Mouse (Mus musculus) erythroblast, embryonic 14.5 days (primary cell): ENCODE data around the gene Nr1d1. TPM values are rescaled to one million over a fixed set of nuclear protein-coding genes. Genes with fewer than 3 reads are reported as not detected.

Experiments used
- H3K27me3 ChIP-seq: 2 replicates; pipeline ENCODE4 v1.6.1; 2012; ENCODE audit warnings: inconsistent platforms; ENCODE audit not compliant: control insufficient read depth
- H3K36me3 ChIP-seq: 2 replicates; pipeline ENCODE4 v1.6.1; 2012; ENCODE audit warnings: mild to moderate bottlenecking, inconsistent platforms; ENCODE audit not compliant: control insufficient read depth
- H3K4me1 ChIP-seq: 2 replicates; pipeline ENCODE4 v1.6.1; 2012; ENCODE audit warnings: inconsistent platforms; ENCODE audit not compliant: control insufficient read depth
- H3K4me3 ChIP-seq: replicated peaks from 2 replicates; pipeline ENCODE3; 2012; ENCODE audit warnings: moderate library complexity, mild to moderate bottlenecking, inconsistent platforms
- H3K9me3 ChIP-seq: 2 replicates; pipeline ENCODE4 v1.6.1; 2012; ENCODE audit warnings: low read length, inconsistent platforms, mixed read lengths; ENCODE audit not compliant: control insufficient read depth
- GATA1 ChIP-seq: IDR thresholded peaks from 2 replicates; pipeline ENCODE4 v1.6.1; 2012; ENCODE audit warnings: low read length, inconsistent platforms, mixed read lengths
- TAL1 ChIP-seq: IDR thresholded peaks from 3 replicates; pipeline ENCODE4 v1.6.1; 2012; ENCODE audit warnings: low read length, inconsistent platforms, mixed read lengths
- polyA plus RNA-seq: library from polyadenylated mRNA; stranded (reverse); fragments of >175 nt; gene quantifications from 2 replicates; pipeline ENCODE4 v1.2.3, GENCODE M21; 2012

Nr1d1 gene
- polyA plus RNA-seq, 1 experiment, result 0.22 TPM

DNA sequence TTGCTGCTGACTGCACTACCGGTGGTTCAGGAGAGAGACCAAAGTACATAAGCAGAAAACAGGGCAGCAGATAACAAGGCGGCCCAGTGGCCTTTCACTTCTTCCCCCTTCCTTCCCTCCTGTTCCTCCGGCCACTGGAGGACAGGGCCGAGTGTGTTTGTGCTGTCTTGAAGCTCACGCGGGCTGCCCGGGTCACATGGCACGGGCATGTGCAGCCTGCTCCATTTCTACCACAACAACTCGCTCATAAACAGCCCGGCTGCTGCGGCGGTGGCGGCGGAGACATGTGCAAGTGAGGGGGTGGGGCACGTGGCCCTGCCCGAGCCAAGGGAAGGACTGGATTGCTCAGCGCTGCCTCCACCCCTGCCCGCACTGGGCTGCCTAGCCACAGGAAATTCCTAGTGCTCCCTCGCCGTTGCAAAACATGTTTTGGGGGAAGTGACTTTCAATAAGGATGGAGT lies 8.1 kb upstream of the Nr1d1 start:
- Histone ChIP-seq H3K4me3 (peak overlapping the region; percentile 64), H3K27me3 (peaks cover 21% of the 10 kb centered on the region), H3K4me1 (peaks cover 51% of the 10 kb centered on the region), H3K9me3 (no peaks in the 10 kb centered on the region), H3K36me3 (no peaks in the 10 kb centered on the region)
- TF ChIP-seq GATA1 (no peak), TAL1 (no peak)

DNA sequence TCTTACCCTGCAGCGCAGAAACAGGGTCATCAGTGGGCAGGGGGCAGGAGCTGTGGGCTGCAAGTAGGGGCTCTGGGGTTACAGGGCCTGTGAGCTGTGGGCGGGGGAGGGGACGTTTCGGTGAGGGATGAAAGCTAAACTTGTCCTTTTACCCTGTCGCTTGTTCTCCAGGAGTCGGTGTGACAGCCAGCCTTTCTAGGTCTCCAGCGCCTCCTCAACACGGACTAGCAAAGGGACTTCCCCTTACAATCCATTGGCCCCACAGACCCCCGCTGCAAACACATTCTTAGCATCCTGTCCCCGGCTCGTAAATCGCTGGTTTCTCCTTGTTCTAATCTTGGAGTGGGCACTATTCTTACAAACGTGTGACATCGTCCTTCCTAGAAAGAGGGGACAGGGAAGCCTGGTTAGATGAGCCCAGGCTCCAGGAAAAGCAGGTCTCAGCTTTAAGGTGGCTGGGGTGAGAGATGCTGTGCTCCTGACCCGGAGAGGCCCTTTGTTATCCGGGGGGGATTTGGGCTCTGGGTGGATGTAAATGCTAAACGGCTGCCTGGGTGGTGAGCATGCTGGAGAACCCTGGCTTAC lies 7.6 kb upstream of the Nr1d1 start:
- H3K4me3 ChIP-seq, result peak overlapping the region; percentile 64
- H3K9me3 ChIP-seq, result no peaks in the 10 kb centered on the region
- H3K4me1 ChIP-seq, result peaks cover 48% of the 10 kb centered on the region
- H3K36me3 ChIP-seq, result no peaks in the 10 kb centered on the region
- TF ChIP-seq GATA1 (no peak), TAL1 (no peak)
- peaks cover 21% of the 10 kb centered on the region for H3K27me3 ChIP-seq

DNA sequence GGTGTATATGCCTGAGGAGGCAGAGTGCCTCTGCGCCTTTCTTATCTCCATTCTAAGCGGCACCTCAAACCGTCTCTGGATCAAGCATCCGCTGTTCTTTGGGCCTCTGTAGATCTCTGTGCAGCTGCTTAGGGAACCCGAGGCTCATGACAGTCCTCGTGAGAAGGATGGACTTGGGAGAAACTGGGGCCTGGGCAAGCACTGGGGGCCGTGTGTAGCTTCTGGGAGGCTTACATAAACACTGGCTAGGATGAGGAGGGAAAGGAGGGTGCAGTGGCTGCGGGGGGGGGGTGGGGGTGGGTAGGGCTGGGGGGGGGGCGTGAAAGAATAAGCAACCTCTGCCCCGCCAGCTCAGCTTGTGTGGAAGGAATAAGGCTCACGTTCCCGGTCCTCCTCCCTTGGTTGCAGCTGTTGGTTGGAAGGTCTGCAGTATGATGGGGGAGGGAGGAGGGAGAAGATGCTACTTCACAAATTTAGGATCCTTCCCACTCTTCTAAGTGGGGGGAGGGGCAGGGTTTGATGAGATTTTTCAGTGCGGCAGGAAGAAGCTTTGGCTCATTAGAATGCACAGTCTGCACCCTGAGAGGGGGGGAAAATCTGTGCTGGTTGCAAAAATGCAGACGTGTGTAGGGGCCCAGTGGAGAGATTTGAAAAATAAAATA lies 6.8 kb upstream of the Nr1d1 start:
- peaks cover 47% of the 10 kb centered on the region for H3K4me1 ChIP-seq
- H3K36me3 ChIP-seq, result no peaks in the 10 kb centered on the region
- H3K9me3 ChIP-seq, result no peaks in the 10 kb centered on the region
- peaks cover 21% of the 10 kb centered on the region for H3K27me3 ChIP-seq
- TF ChIP-seq GATA1, result no peak
- TF ChIP-seq TAL1, result no peak
- H3K4me3 ChIP-seq, result no peak overlapping the region

DNA sequence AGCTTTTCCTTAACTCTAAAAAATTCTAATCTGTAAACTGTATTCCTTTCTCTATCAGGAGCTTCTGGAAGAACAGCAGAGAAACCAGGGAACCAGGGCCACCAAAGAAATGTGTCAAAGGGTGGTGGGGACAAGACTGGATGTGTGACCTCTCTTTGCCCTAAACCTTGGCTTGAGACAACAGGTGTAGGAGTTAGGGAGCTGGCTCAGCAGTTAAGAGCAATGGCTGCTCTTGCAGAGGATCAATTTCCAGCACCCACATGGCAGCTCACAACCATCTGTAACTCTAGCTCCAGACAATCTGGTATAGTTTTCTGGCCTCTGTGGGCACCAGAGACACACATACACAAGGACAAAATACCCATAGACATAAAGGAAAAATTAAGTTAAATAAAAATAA lies 2.8 kb upstream of the Nr1d1 start:
- Histone ChIP-seq H3K36me3 (no peaks in the 10 kb centered on the region), H3K27me3 (peaks cover 4% of the 10 kb centered on the region), H3K4me1 (peaks cover 59% of the 10 kb centered on the region), H3K4me3 (no peak overlapping the region), H3K9me3 (no peaks in the 10 kb centered on the region)
- TF ChIP-seq GATA1 (no peak), TAL1 (no peak)

DNA sequence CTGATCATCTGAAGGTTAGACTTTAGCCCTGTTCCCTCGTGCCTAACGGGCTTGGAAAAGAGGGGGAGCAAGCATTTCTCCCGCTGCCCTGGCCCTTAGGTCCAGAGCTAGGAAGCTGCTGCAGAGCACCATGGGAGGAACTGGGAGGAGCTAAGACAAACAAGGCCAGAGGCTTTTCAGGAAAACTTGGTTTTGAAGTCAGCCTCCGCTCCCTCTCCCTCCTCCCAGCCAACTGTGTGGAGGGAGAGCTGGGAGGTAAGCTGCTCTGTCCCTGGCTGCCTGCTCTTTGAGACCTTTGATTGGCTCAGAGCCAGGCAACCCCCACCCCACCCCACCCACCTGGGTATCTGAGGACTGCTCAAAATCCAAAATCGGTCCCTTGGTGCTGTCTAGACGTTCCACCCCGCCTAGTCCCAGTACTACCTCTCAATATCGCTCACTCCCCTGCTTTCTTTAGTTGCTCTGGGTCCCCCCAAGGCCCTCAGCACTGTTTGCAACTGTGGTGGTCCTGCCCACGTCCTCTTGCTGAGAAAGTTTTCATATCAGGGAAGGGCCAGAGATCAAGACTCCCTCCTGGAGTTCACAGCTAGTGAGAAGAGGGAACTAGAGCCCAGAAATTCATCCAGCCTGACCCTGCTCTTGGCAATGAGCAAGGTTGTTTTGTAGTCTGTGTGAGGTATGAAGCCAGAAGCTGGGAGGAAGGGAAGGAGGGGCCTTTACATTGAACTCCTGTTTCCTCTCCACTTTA lies 1.9 kb upstream of the Nr1d1 start:
- no peaks in the 10 kb centered on the region for H3K36me3 ChIP-seq
- H3K4me1 ChIP-seq, result peaks cover 60% of the 10 kb centered on the region
- no peaks in the 10 kb centered on the region for H3K27me3 ChIP-seq
- H3K9me3 ChIP-seq, result no peaks in the 10 kb centered on the region
- TF ChIP-seq TAL1 (no peak), GATA1 (no peak)
- H3K4me3 ChIP-seq, result no peak overlapping the region

DNA sequence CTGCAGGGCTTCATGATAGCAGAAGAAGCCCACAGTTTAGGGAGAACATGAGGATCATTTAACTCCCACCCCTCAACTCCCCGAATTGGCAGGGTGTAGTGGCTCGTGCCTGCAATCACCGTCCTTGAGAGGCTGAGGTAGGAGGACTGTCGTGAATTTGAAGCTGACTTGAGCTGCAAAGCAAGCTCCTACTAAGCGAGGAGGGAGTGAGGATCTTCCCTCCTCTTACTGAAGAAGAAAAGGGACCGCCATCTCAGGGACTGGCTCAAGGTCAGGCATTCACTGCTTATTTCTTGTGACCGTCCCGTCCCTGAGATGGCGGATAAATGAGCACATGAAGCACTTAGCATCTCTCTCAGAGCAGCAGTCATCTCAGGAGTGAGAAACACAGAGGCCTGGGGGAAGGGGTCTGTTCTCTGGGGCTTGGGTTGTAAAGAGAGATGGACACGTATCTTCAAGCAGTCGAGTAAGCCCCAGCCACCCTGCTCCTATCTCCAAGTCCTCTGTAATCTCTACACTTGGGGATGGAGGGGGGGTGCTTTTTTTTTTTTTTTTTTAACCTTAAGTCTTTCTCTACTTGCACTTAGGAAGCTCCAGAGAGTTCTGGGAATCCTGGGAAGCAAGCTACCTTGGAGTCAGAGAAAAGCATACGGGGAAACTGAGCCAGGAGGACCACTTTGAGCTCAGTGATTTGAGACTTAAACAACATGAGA lies 1.1 kb upstream of the Nr1d1 start:
- TF ChIP-seq GATA1 (no peak), TAL1 (no peak)
- H3K9me3 ChIP-seq, result no peaks in the 10 kb centered on the region
- peaks cover 2% of the 10 kb centered on the region for H3K36me3 ChIP-seq
- H3K4me1 ChIP-seq, result peaks cover 62% of the 10 kb centered on the region
- H3K27me3 ChIP-seq, result no peaks in the 10 kb centered on the region
- no peak overlapping the region for H3K4me3 ChIP-seq

DNA sequence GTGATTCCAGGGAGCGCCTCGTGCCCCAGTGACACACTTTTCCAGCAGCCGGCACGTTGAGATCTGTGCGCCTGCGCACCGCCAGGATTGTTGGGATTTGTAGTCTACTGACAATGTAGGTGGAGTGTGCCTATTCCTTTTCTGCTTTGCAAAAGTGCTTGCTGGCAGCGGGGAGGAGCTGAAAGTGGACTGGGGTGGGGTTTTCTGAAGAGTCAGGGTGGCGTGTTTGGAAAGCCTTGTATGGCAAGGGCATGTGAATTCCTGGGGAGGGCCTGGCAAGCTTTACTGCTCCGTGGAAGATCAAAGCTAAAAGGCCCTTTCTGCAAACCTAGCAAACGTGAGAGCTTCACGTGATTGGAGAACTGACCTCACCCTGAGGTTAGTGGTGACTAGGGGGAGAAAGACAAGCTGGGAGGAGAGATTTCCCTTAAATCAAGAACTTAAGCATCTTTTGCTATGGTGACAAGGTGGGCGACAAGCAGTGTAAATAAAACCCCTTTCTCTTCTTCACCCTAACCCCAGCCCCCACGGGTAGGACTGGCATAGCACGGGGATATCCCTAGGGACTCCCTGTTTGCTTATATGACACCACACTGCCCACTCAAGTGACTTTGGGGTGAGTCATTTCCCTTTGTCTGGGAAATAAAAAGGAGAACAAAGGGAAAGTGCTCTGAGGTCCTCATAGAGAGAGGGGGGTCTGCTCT lies 367 bp upstream of the Nr1d1 start:
- peak overlapping the region; percentile 55 for H3K4me3 ChIP-seq
- TF ChIP-seq TAL1, result no peak
- TF ChIP-seq GATA1, result no peak
- peaks cover 6% of the 10 kb centered on the region for H3K36me3 ChIP-seq
- H3K9me3 ChIP-seq, result no peaks in the 10 kb centered on the region
- peaks cover 67% of the 10 kb centered on the region for H3K4me1 ChIP-seq
- H3K27me3 ChIP-seq, result no peaks in the 10 kb centered on the region

DNA sequence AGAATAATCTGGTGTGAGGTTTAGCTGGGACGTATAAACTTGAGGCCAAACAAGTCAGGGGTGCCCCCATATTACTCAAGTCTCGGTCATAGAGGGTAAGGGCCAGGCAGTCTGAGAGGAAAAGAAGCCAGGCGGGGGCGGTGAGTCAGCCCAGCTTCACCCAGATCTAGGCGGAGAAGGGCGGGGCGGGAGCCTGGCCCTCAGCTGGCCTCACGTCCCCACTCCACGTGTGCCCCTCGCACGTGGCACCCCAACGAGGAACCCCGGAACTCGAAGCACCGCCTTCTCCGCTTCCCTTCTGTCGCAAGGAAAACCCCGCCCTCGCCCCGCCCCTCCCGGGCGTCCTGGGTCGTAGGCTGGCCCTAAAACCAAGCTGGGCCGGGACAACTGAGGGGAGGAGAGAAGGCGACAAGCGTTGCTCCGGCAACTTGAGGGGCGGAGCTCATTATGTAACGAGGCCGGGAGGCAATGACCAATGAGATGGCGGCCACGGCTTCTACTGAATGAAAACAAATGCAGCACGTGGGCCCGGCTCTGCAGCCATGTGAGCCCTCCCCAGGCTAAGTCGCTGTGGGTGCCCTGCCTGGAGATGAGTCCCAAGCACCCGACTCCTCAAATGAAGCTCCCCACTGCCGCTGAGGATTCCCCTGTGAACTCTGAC lies 1.4 kb downstream of the Nr1d1 start:
- TF ChIP-seq GATA1 (no peak), TAL1 (no peak)
- peak overlapping the region; percentile 55 for H3K4me3 ChIP-seq
- H3K27me3 ChIP-seq, result no peaks in the 10 kb centered on the region
- H3K9me3 ChIP-seq, result no peaks in the 10 kb centered on the region
- peaks cover 84% of the 10 kb centered on the region for H3K4me1 ChIP-seq
- H3K36me3 ChIP-seq, result peaks cover 22% of the 10 kb centered on the region
